Mouse (Mus musculus) embryonic facial prominence, embryonic 15.5 days (tissue): Measurements from ENCODE around the gene Mtr. TPM values are rescaled to one million over a fixed set of nuclear protein-coding genes. Genes with fewer than 3 reads are reported as not detected.

Experiments
- ATAC-seq: fragments of 200-750 bp; cut with Nextera tagmentation; 2 replicates; pipeline ENCODE4 v1.8.0; 2017; ENCODE audit warnings: low read depth, moderate TSS enrichment; ENCODE audit not compliant: insufficient number of reproducible peaks, low FRiP score, low TSS enrichment
- H3K27ac ChIP-seq: fragments of 300-500 bp; sonication (generic); replicated peaks from 2 replicates; pipeline ENCODE4 v1.5.1; 2015; ENCODE audit warnings: mild to moderate bottlenecking, inconsistent platforms
- H3K27me3 ChIP-seq: fragments of 300-500 bp; sonication (generic); 2 replicates; pipeline ENCODE4 v1.6.1; 2015; ENCODE audit warnings: inconsistent platforms
- H3K36me3 ChIP-seq: fragments of 300-500 bp; sonication (generic); 2 replicates; pipeline ENCODE4 v1.6.1; 2015; ENCODE audit warnings: mild to moderate bottlenecking, inconsistent platforms
- H3K4me1 ChIP-seq: fragments of 300-500 bp; sonication (generic); 2 replicates; pipeline ENCODE4 v1.6.1; 2015; ENCODE audit warnings: inconsistent platforms
- H3K4me2 ChIP-seq: fragments of 300-500 bp; sonication (generic); replicated peaks from 2 replicates; pipeline ENCODE4 v1.6.1; 2015; ENCODE audit warnings: mild to moderate bottlenecking, inconsistent platforms
- H3K4me3 ChIP-seq: fragments of 300-500 bp; sonication (generic); replicated peaks from 2 replicates; pipeline ENCODE4 v1.5.1; 2015; ENCODE audit warnings: mild to moderate bottlenecking, inconsistent platforms
- H3K9ac ChIP-seq: fragments of 300-500 bp; sonication (generic); 2 replicates; pipeline ENCODE4 v1.6.1; 2015; ENCODE audit warnings: inconsistent platforms
- H3K9me3 ChIP-seq: fragments of 300-500 bp; sonication (generic); replicated peaks from 2 replicates; pipeline ENCODE4 v1.6.1; 2016; ENCODE audit warnings: inconsistent platforms
- WGBS: fragments of 180-500 bp; shearing (Covaris S2); methylation state at CpG from one replicate; pipeline ENCODE4 v1.1.7; 2015; 5-methylcytosine and 5-hydroxymethylcytosine counted together
- polyA plus RNA-seq: library from polyadenylated mRNA; unstranded; fragments of >200 nt; fragmentation: Nextera tagmentation; extraction: Ambion mirVana; gene quantifications from 2 replicates; pipeline ENCODE4 v1.2.1, GENCODE M21; 2015

Gene Mtr
- polyA plus RNA-seq, 1 experiment from 2014 or later: 12.4 TPM

DNA sequence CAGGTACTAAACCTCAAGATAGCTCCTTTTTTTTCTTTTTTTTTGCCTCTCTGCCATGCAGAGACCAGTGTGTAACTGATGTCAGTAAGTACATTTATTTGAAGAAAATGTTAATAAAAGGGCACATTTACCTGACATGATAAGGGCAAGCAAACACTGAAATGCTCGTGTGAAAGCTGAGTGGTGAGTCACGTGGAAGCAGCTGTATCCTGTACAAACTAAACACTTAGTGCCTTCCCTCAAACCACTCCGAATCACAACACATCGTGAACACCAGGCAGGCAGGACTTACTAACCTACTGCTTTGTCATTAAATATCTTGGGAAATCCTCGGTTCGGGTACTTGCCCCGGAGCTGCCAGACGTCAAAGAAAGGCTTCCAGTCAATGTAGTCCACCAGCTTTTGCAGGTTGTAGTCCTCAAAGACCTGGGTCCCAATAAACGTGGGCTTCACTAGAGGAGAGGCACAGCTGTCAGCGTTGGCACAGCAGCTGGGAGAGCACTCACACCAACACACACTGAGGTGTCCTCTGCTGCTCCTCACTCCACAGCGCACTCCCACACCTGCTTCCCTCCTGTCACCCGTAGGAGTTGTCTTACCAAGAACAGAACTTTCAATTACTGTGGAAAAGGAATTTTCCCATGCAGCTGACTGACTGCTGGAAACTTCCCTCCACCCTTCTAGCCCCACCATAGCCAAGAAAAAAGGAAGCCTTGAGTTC lies 62.8 kb downstream of the Mtr start:
- Histone ChIP-seq H3K9me3 (no peaks in the 10 kb centered on the region), H3K9ac (no peak overlapping the region), H3K4me2 (no peak overlapping the region), H3K27ac (no peak overlapping the region), H3K4me1 (no peaks in the 10 kb centered on the region), H3K4me3 (no peak overlapping the region), H3K27me3 (no peaks in the 10 kb centered on the region), H3K36me3 (peaks cover 61% of the 10 kb centered on the region)
- ATAC-seq: no peak
- 79% methylated on average over 12 of the region's 12 CpGs for WGBS

DNA sequence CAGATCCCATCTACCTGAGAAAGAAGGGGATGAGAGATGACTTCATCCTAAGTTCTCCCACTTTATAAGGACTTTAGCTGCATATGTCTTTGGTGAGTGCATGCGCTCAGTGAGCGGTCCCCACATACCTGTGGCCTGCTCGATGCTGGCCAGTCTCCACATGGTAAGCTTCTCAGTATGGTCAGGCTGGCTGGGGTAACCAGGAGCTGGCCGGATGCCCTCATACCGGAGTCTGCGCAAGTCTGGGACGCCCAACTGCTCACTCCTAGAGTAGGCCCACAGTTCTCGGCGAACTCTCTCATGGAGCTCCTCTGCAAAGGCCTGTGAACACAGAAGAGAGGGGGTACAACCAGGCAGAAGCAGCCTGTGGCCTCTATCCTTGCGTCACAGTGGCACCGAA lies 68.7 kb downstream of the Mtr start:
- Histone ChIP-seq H3K9ac (no peak overlapping the region), H3K4me2 (no peak overlapping the region), H3K4me1 (no peaks in the 10 kb centered on the region), H3K9me3 (no peaks in the 10 kb centered on the region), H3K27ac (no peak overlapping the region), H3K27me3 (no peaks in the 10 kb centered on the region), H3K36me3 (peaks cover 48% of the 10 kb centered on the region), H3K4me3 (no peak overlapping the region)
- WGBS: 96% methylated on average over 11 of the region's 11 CpGs
- ATAC-seq: no peak

DNA sequence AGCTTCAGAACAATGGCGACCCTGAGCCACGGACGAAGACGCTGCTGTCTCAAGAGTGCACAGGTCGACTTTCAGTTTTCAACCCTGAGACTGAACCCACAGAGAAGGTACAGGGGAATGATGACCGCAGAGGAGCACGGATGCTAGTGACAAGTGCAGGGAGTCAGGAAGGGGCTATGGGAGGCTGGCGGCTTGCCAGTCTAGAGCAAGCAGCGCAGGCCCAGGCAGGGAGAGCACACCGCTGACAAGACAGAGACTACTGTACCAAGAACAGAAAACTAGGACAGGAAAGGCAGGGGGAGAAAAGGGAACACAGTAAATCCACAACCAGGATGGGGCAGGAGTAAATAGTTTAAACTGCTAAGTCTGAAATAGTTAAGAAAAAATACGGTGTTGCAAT lies 69.1 kb downstream of the Mtr start:
- H3K27me3 ChIP-seq: no peaks in the 10 kb centered on the region
- H3K9ac ChIP-seq: no peak overlapping the region
- no peak overlapping the region for H3K4me3 ChIP-seq
- peaks cover 43% of the 10 kb centered on the region for H3K36me3 ChIP-seq
- no peaks in the 10 kb centered on the region for H3K4me1 ChIP-seq
- no peaks in the 10 kb centered on the region for H3K9me3 ChIP-seq
- H3K27ac ChIP-seq: no peak overlapping the region
- no peak overlapping the region for H3K4me2 ChIP-seq
- WGBS: 81% methylated on average over 11 of the region's 11 CpGs
- ATAC-seq: no peak

DNA sequence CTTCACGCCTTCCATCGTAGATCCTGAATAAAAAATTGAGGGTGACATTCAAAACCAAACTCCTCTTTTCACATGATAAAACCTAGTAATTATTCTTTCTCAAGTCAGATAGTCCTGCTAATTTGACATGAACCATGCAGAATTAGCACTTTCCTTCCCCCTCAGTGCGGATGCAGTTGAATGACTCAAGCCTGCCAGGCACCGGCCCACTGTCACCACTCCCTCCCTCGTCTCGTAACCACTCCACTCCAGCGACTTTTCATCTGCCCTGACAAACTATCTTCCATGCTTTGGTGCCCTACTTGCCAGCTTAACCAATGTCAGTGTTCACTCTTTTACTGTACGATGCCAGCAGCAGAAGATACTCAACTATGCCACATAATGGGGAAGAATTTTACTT lies 78.4 kb downstream of the Mtr start:
- WGBS: 64% methylated on average over 8 of the region's 8 CpGs

DNA sequence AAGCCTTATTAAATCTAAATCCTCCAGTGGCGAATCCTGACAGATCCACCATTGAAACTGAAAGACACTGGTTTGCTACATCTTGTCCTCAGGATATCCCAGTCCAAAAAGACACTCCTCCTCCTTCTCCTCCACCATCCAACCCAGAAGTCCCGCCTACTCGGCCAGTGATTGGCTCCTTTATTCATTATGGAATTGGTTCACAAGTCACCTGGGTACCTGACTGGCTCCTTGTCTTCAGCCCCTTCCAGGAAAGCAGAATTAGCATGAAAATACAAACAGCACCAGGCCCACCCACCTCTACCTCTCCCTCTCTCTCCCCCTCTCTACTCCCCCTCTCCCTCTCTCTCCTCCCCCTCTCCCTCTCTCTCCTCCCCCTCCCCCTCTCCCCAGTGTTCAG lies 81.2 kb downstream of the Mtr start:
- H3K9ac ChIP-seq: no peak overlapping the region
- no peaks in the 10 kb centered on the region for H3K9me3 ChIP-seq
- no peak overlapping the region for H3K4me3 ChIP-seq
- no peak for ATAC-seq
- no peaks in the 10 kb centered on the region for H3K27me3 ChIP-seq
- H3K36me3 ChIP-seq: no peaks in the 10 kb centered on the region
- H3K4me2 ChIP-seq: no peak overlapping the region
- WGBS: 29% methylated on average over 3 of the region's 3 CpGs
- H3K27ac ChIP-seq: no peak overlapping the region
- H3K4me1 ChIP-seq: no peaks in the 10 kb centered on the region

More for the DNA sequence above, 78.4 kb downstream of the Mtr start:
- ATAC-seq: no peak
- no peaks in the 10 kb centered on the region for H3K4me1 ChIP-seq
- H3K36me3 ChIP-seq: no peaks in the 10 kb centered on the region
- H3K27me3 ChIP-seq: no peaks in the 10 kb centered on the region
- no peak overlapping the region for H3K9ac ChIP-seq
- no peak overlapping the region for H3K4me3 ChIP-seq
- H3K27ac ChIP-seq: no peak overlapping the region
- H3K9me3 ChIP-seq: no peaks in the 10 kb centered on the region
- H3K4me2 ChIP-seq: no peak overlapping the region

DNA sequence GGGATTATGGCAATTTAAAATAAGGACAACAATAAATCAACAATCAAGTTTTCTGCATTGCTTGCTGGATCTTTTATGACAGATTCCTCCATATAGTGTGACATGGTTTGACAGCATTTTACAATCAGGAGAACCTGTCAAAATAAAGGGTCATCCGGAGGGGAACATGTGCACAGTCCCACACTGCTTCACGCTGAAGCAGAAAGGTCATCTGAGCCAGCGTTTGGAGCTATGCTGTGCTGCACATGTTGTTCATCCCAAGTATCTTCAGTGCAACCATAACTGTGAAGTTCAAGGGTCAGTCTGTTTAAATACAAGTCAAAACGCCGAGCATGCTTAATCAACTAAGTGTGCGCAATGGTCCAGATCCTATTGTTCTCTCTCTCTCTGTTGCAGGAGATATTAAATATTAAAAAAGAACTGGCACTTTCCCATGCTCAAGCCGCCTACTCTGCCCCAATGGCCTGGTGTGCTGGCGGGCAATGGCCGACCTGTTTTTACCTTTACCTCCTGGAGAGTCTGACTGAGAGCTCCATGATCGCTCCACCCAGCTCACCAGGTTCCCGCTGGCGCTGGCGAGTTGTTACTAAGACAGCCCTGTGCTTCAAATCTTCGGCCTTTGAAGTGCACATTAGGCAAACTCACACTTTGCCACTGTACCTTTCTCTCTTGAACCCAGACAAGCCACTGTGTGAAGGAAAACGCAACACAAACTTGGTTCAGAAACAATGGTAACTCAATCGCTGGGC lies 81.8 kb downstream of the Mtr start:
- H3K27ac ChIP-seq: no peak overlapping the region
- ATAC-seq: no peak
- H3K4me1 ChIP-seq: no peaks in the 10 kb centered on the region
- no peak overlapping the region for H3K4me3 ChIP-seq
- no peak overlapping the region for H3K4me2 ChIP-seq
- H3K9me3 ChIP-seq: no peaks in the 10 kb centered on the region
- H3K27me3 ChIP-seq: no peaks in the 10 kb centered on the region
- 37% methylated on average over 16 of the region's 16 CpGs for WGBS
- no peaks in the 10 kb centered on the region for H3K36me3 ChIP-seq
- H3K9ac ChIP-seq: no peak overlapping the region

DNA sequence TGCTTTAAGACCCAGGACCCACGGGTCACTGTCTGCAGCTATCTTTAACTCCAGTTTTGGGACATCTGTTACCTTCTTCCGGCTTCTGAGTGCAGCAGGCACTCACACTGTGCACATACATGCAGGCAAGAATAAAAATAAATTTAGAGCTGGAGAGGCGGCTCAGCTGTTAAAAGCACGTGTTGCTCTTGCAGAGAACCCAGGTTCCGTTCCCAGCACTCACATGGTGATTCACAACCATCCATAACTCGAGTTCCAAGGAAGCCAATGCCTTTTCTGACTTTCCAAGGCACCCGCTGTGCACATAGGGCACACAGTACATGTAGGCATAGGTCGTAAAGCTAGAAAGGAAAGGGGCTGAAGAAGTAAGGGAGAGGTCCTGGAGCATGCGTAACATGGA lies 90.6 kb downstream of the Mtr start:
- Histone ChIP-seq H3K36me3 (no peaks in the 10 kb centered on the region), H3K4me1 (no peaks in the 10 kb centered on the region), H3K4me3 (no peak overlapping the region), H3K9me3 (no peaks in the 10 kb centered on the region), H3K9ac (no peak overlapping the region), H3K4me2 (no peak overlapping the region), H3K27me3 (no peaks in the 10 kb centered on the region), H3K27ac (no peak overlapping the region)
- no peak for ATAC-seq
- 77% methylated on average over 9 of the region's 9 CpGs for WGBS

DNA sequence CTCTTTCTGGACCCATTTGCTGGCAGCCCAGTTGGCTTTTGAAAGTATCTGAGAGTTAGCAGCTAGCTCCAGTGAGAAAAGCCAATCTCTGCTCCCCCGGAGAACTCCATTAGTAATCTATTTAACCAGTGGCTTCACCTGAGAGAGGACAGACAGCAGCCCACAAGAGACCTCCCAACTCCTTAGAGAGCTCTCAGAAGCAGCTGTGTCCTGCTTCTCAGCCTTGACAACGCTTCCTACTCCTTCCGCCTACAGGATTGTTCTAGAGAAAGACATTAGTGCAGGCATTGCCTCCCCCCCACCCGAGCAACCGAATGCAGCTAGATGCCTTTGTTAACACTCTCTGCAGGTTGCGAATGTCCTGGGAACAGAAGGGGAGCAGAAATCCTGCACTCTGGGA lies 91.5 kb downstream of the Mtr start:
- no peak overlapping the region for H3K4me2 ChIP-seq
- no peaks in the 10 kb centered on the region for H3K9me3 ChIP-seq
- 32% methylated on average over 6 of the region's 6 CpGs for WGBS
- no peaks in the 10 kb centered on the region for H3K27me3 ChIP-seq
- ATAC-seq: no peak
- H3K9ac ChIP-seq: no peak overlapping the region
- no peaks in the 10 kb centered on the region for H3K4me1 ChIP-seq
- no peak overlapping the region for H3K4me3 ChIP-seq
- no peaks in the 10 kb centered on the region for H3K36me3 ChIP-seq
- no peak overlapping the region for H3K27ac ChIP-seq

DNA sequence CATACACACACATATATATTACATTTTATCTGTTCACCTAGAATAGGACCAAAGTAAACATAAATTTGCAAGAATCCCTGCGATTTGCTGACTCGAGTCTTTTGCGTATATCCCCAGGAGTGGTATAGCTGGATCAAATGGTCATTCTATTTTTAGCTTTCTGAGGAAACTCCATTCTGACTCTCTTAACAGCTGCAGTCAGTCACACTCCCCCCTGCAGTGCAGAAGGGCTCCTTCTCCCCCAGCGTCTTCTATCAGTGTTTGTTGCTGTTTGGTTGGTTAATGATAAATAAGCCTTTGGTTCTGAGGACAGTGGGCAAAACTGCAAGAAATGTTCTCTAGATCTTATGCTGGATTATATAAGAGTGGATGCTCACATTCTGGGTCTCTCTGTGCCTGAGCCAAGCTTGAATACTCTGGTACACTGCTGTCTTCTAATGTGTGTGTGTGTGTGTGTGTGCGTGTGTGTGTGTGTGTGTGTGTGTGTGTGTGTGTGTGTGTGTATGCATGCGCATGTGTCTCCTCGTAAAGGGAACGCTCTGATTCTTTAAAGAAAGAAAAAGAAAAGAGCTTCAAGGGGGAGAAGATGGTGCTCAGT lies 92.4 kb downstream of the Mtr start:
- Histone ChIP-seq H3K27me3 (no peaks in the 10 kb centered on the region), H3K4me2 (no peak overlapping the region), H3K4me1 (no peaks in the 10 kb centered on the region), H3K4me3 (no peak overlapping the region), H3K27ac (no peak overlapping the region), H3K36me3 (no peaks in the 10 kb centered on the region), H3K9ac (no peak overlapping the region), H3K9me3 (no peaks in the 10 kb centered on the region)
- WGBS: 55% methylated on average over 8 of the region's 8 CpGs
- no peak for ATAC-seq

DNA sequence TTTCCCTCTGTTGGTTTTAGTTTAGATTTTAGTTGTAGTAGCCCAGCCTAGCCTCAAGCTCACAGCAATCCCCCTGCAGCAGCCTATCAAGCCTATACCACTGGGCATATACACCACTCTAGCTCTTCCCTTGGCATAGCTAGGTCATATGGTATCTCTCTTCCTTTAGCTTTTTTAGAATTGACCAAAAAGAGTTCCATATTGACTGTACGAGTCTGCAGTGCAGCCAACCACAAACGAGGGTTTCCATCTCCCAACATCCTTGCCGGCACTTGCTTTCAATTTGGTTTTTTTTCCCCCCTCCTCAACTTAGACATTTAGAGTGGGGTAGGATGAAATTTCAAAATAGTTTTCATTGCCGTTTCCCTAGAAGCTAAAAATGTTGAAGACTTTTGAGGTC lies 95.5 kb downstream of the Mtr start:
- Histone ChIP-seq H3K4me1 (no peaks in the 10 kb centered on the region), H3K27me3 (no peaks in the 10 kb centered on the region), H3K9ac (no peak overlapping the region), H3K27ac (no peak overlapping the region), H3K4me2 (no peak overlapping the region), H3K4me3 (no peak overlapping the region), H3K9me3 (no peaks in the 10 kb centered on the region), H3K36me3 (no peaks in the 10 kb centered on the region)
- no peak for ATAC-seq
- 70% methylated on average over 4 of the region's 4 CpGs for WGBS

DNA sequence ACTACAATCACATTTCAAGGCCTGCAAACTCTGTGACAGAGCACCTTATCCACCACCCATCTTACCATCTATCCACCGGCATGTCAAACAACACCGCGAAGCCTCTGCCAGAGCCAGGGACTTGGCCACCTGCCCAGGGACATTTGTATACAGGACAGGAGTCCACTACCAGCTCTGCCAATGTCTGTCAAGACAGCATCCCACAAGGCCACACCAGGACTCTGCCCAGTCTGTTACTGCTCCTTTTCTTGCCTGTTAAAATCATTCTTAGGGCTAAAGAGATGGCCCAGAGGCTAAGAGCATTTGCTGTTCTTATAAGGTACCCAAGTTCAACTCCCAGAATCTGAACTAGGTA lies 97.8 kb downstream of the Mtr start:
- Histone ChIP-seq H3K9me3 (no peaks in the 10 kb centered on the region), H3K27ac (no peak overlapping the region), H3K4me2 (no peak overlapping the region), H3K9ac (no peak overlapping the region), H3K4me1 (no peaks in the 10 kb centered on the region), H3K27me3 (no peaks in the 10 kb centered on the region), H3K4me3 (no peak overlapping the region), H3K36me3 (no peaks in the 10 kb centered on the region)
- ATAC-seq: no peak
- WGBS: 77% methylated on average over 3 of the region's 3 CpGs
